Mouse (Mus musculus) CH12.LX (cell line): Measurements from ENCODE around the gene Nfatc2.

Experiments
- CTCF ChIP-seq, 2 experiments: IDR thresholded peaks in 1 of 2; conservative IDR thresholded peaks in 1 of 2; 2 replicates each; pipeline ENCODE4 v1.5.1; 2011 to 2012; ENCODE audit warnings: low read depth in 2 of 2, low read length in 2 of 2, improper control_type of control experiment in 1 of 2, inconsistent platforms in 1 of 2, mild to moderate bottlenecking in 1 of 2, moderate library complexity in 1 of 2
- JUND ChIP-seq: conservative IDR thresholded peaks from 2 replicates; pipeline ENCODE4 v1.6.1; 2011; ENCODE audit warnings: low read depth, low read length, improper control_type of control experiment
- MAX ChIP-seq: IDR thresholded peaks from 2 replicates; pipeline ENCODE4 v1.6.1; 2011; ENCODE audit warnings: low read length, improper control_type of control experiment
- MEF2A ChIP-seq: IDR thresholded peaks from 2 replicates; pipeline ENCODE4 v1.6.1; 2014; ENCODE audit warnings: low read depth, mild to moderate bottlenecking, inconsistent platforms, low read length, improper control_type of control experiment, borderline replicate concordance
- POLR2A ChIP-seq: IDR thresholded peaks from 2 replicates; pipeline ENCODE4 v1.6.1; 2011; ENCODE audit warnings: low read depth, mild to moderate bottlenecking, improper control_type of control experiment, low read length
- SIN3A ChIP-seq: IDR thresholded peaks from 2 replicates; pipeline ENCODE4 v1.6.1; 2012; ENCODE audit warnings: low read length, improper control_type of control experiment, inconsistent platforms
- UBTF ChIP-seq: IDR thresholded peaks from 2 replicates; pipeline ENCODE4 v1.6.1; 2012; ENCODE audit warnings: low read depth, mild to moderate bottlenecking, inconsistent platforms, low read length, improper control_type of control experiment, moderate library complexity
- USF2 ChIP-seq: conservative IDR thresholded peaks from 2 replicates; pipeline ENCODE4 v1.6.1; 2011; ENCODE audit warnings: low read depth, low read length, improper control_type of control experiment

GRCm38 (mm10) chr2:168553541-168553961 lies 47.9 kb downstream of the Nfatc2 start:
- TF ChIP-seq SIN3A (no peak), USF2 (no peak), UBTF (no peak), CTCF (conservative IDR thresholded peaks at IDR 0.05 in 1 of 2, IDR thresholded peaks at IDR 0.05 in 1 of 2; ENCODE audit: low read depth in 2 of 2, low read length in 2 of 2) (no peak), MEF2A (no peak), MAX (no peak), POLR2A (no peak), JUND (no peak)
